Mouse (Mus musculus): Measurements from ENCODE around the gene Tead4.
"Not testable (repeated sequence)": the region's sequence is repeated elsewhere in the genome, so short reads cannot be mapped to it uniquely, and the experiment has no call there.

GRCm38 (mm10) chr6:128302640-128303039 lies 2.0 kb upstream of the Tead4 start:
- peak; percentile 42 for TF ChIP-seq CTCF (IDR thresholded peaks at IDR 0.05; ENCODE audit: low read depth)
- not testable (repeated sequence) for TF ChIP-seq EP300 (IDR thresholded peaks at IDR 0.05; ENCODE audit: low read depth)

All from liver, postnatal 0 days (tissue).